Mouse (Mus musculus) liver, postnatal 0 days (tissue): ENCODE results near the gene Olfr472.

Experiments used
- CTCF ChIP-seq: sonication (generic); IDR thresholded peaks from 2 replicates; pipeline ENCODE4 v1.5.1; 2016; ENCODE audit warnings: antibody characterized with exemption, low read depth
- EP300 ChIP-seq: IDR thresholded peaks from 2 replicates; pipeline ENCODE4 v1.6.1; 2016; ENCODE audit warnings: antibody characterized with exemption, low read depth, mild to moderate bottlenecking

DNA sequence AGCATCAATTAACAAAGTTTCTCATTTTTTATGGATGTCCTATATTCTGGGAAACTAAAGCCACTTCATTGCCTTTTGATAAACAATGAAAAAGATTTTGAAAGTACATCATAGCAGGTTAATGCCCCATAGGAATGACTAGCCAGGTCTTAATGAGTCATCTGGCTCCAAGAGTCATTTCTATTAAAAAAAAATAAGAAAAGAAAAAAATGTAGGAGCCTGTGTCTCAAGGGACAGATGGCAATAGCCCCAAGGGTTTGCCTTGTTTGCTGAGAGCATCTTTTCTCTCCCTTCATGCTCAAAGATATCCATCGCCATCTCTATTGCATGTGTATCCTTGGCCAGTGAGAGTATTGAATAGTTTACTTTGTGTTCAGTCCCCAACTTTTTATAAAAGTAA, 32.4 kb downstream of the Olfr472 start, which contains the start of gene Olfr473:
- TF ChIP-seq EP300 (no peak), CTCF (no peak)
